Mouse (Mus musculus) NIH3T3 (cell line): Measurements from ENCODE around the gene Myo3a.
A peak's percentile ranks its signal among the peaks of the same experiment; 100 is the strongest.
"Not testable (repeated sequence)": the region's sequence is repeated elsewhere in the genome, so short reads cannot be mapped to it uniquely, and the experiment has no call there.

Experiments used
- DNase-seq: peaks from one replicate; pipeline ENCODE4 v3.0.0-alpha.2; 2012; ENCODE audit warnings: low read depth

The Myo3a gene

DNA sequence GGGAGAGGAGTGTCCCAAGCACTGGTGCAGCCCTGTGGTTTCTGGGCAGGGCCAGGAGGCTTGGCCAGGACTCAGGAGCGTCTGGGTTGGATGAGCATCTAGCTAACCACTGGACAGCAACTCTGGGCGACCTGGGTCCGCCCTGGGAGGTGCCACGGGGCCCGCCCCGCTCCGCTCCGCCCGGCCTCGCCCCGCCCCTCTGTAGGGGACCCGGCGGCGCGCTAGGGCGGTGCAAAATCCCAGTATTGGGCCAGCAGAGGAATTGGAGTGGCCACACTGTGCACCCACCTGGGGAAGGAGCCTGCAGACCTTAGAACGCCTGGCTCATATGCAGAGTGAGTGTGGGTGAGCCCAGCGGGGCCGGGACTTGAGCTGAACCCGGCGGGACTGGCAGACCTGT is at the start of gene Myo3a:
TSS of gene Myo3a (plus strand) at position 196 of the 400 bp plus-strand sequence.
- no peak for DNase-seq

DNA sequence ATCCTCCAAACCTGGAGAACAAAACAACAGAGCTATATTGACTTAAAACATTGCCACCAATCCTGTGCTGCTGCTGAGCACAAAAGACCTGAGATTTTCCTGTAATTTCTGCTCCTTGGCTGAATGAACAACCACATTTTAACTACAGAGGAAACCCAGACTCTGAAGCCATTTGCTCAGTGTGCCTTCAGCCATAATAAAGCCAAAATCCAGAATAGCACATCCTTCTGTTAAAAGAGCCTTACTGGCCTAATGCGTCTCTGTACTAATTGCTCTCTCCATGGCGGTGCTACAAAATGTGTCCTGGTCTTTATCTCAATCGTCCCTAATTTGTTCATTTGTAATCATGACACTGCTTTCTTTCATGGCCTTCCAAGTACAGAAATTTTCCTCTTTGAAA is 23.2 kb downstream of the Myo3a start:
- no peak for DNase-seq

DNA sequence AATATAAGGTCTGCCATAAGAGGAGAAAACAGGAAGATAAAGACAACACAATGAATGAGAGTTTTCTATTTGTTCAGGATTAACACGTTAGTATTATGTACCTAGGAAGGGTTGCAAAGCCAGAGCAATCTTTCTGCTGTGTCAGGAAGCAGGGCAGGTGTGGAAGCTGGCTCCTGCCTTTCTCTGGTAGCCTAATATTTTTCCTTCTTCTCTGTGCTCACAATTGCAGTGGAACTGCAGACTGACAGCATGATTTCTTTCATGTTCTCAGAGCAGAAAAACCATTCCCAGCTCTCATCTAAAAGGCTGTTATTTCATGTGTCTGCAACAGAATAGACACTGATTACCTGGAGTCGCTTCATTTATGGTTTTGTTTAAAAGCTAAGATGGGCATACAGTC is 23.7 kb downstream of the Myo3a start:
- no peak for DNase-seq

DNA sequence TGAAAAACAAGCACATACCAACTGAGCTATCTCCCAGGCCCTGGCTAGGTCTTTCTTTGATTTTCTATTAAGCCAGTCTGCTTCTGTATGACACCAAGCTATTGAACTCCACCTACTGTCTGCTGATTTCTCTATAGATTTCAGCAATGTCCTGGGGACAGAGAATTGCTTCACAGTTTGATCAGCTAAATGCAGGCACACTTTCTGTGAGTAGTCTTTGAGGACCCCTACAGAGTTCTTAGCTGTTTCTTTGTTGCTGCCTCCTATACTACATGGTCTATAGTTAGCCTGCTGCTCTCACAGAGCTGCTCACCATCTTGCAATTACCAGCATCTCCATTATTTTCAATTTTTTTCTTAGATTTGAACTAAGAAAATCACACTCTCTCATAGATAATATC is 28.3 kb downstream of the Myo3a start:
- no peak for DNase-seq

DNA sequence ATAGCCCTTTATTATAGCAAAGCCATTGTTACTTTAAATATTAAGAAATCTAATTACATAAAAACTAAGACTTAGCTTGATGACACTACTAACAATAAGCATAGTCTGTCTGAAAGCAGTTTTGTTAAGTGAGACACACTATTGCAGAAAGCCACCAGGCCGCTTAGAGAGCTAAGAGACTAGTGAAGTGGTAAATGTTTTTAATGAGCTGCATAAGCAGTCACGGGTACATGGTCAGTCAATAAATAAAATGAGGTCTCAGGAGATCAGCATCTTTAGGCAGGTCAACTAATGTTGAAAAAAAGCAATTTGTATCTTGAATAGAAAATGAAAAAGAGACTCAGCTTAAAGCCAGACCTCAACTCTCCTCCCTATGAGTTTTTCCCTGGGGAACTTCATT is 44.3 kb downstream of the Myo3a start:
- no peak for DNase-seq

DNA sequence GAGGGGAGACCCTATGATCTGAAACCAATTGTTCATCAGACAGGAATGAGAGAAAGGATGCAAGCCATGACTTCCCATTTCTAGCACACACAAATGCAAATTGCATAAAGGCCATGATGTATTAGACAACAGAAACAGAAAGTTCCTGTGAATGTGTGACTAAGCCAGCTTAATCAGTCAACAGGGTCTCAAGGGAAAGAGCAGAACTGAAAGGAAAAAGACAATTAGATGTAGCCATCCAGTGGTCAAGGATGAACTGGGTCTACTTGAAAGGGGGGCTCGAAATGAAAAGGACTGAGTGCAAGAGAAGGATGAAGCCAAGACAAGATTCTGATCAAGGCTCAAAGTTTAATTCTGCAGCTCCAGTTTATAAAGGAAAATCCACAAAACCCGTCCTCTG is 58.1 kb downstream of the Myo3a start:
- no peak for DNase-seq

DNA sequence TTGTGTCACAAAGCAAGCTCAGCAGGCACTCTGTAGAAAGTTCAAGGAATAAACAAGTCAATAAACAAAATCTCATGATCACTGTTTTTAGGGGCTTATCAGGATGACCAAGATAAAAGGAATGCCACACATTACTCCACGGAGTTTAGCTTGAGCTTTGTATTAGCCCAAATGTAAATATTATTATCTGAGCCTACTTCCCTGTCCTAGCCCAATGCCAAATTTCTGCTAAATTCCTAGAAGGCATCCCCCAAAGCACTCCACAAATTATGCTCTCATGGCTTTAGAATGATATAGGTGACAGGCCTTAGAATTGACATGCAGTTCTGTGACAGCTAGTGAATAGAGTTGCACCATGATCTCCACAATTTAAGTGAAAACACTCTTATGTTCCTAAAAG is 58.5 kb downstream of the Myo3a start:
- DNase-seq = no peak

DNA sequence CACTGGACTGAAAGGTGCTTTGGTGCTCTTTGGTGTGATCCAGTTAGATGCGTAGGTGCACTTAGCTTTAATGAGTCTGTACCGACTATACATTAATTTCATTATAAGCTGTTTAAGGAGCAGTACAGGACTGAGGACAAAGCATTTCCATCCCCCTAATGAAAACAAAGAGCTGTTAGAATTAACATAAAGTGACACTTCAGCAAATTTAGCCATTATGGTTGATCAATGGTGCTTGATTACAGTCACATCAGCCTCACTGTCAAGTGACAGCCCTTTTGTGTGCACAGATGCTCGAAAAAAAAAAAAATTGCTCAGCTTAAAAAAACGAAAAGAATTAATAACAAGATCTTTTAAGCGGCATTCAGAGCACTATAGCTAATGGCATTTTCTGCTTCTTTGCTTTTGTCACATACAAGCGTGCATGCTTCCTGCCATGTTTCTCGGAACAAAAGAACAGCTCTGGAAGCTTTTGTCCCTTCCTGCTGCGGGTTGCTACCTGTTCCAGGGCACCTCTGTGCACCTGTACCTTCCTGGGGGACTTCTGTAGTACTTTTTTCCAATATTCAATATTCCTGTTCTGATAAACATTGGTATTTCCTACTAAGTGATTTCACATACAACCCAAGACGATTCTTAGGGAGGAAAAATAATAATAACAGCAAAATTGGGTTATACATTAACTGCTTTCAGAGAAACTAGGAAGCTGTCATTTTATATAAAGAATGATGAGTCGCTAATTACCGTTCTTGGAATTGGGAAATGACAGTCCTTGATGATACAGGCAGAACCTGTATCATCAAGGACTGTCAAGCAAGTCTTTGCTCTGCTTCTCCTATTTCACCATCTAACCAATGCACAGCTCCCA is 66.5 kb downstream of the Myo3a start:
- no peak for DNase-seq

DNA sequence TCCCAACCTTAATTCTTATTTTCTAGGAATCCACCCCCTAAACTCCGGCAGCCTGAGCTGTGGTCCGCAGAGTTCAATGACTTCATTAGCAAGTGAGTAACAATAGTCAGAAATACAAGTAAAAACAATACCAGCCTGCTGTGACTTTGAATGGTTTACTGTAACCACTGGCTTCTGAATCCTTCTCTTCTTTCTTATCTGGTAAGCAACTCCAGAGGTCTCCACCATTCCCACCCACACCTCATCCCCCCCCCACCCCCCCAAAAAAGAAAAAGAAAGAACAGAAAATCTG is 67.1 kb downstream of the Myo3a start:
- no peak for DNase-seq

DNA sequence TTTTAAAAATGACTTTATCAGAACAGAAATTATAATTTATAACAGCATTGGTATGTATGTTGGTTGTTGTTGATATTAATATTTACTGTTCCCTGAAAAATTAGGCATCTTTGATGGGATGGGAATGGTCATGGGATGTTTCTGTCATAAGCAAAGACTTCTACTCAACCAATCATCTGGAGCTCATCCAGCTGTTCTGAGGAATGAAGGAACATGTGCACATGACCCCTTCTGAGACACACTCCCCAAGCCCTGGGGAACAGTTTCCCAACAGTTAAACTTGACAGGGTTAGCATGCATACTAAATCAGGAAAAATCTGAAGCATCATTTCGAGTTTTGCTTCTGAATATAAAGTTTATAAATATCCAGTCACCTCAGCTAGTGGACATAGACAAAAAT is 70.6 kb downstream of the Myo3a start:
- DNase-seq = no peak

DNA sequence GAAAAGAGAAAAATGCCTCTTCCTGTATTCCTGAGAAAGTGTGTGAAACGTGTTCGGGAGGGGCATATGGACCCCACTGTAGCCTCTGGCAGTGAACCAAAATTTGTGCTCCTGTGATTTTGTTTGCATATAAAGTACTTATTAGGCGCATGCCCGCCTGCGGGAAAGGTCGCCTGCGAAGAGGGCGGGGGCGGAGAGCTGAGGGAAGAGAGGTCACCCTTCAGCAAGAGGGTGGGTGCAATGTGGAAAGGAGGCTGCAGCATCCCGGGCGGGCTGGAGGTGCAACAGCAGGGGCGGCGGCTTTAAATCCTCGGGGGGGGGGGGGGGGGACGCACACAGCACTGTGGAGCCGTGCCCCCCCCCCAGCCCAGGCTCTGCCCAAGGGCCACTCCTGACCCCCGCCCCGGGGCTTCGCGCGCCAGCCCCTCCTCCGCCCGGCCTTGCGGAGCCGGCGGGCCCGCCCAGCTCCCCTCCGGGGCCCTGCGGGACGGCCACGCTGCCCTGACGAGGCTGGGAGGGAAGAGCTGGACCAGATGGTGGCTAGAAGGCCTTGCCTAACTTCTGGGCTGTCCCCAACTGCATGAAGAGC is 111.1 kb downstream of the Myo3a start:
- no peak for DNase-seq

DNA sequence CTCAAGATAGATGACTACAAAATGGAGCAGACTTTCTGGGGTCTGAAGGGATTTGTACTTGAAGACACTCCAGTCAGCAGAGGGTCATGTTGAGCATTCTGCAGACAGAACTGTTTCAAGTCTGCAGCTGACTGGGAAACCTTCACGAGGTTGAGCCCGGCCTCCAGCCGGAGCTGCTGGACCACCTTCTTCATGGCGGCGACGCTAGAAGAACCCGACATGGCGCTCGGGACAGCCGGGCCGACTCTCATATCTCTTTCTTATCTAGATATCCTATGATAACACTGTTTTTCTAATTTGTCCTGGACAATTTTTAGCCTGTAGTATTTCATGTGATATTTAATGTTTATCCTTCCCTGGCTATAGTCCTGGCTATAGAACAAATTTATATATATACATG is 183.2 kb downstream of the Myo3a start:
- DNase-seq = not testable (repeated sequence)

DNA sequence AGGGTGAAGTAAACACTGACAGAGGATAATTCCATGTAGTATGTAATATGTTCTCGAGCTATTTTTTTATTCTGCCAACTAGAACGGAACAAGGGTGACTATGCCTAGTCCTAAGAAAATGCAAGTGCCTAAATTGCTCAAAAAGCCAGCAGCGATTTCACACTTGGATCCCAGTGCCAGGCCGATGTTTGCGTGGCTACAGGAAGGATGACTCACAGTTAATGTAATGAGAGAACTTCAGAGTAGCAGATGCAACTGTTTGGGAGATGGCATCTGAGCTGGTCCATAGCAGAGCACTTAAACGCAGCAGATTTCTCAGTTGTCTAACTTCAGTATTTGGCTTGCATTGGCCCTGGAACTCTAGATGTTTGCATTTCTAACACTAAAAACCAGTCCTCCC is 321.1 kb downstream of the Myo3a start:
- DNase-seq = no peak

DNA sequence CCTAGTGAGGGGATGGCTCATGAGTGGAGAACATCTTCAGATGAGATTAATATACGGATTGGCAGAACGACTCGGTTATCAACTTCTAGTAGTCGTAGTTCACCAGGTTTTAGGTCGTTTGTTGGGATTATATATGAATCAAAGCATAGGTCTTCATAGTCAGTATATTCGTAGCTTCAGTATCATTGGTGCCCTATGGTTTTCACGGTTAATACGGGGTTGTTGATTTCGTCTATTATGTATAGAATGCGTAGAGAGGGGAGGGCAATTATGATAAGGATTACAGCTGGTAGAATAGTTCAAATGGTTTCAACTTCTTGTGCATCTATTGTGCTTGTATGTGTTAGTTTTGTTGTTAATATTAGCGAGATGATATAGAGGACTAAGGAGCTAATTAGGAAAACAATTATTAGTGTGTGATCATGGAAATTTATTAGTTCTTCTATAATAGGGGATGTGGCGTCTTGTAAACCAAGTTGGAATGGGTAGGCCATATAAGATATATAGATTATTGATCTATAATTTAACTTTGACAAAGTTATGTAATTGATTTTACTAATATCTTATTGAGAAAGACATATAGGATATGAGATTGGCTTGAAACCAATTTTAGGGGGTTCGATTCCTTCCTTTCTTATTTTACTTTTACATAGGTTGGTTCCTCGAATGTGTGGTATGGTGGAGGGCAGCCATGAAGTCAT is 360.3 kb downstream of the Myo3a start:
- DNase-seq = peak; percentile 40

DNA sequence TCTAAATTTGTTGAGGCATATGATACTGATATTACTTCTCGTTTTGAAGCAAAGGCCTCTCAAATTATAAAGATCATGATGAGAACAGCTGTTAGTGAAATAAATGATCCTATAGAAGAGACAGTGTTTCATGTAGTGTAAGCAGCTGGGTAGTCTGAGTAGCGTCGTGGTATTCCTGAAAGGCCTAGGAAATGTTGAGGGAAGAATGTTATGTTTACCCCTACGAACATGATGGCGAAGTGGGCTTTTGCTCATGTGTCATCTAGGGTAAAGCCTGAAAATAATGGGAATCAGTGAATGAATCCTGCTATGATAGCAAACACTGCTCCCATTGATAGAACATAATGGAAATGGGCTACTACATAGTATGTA is 360.9 kb downstream of the Myo3a start:
- peak; percentile 57 for DNase-seq

DNA sequence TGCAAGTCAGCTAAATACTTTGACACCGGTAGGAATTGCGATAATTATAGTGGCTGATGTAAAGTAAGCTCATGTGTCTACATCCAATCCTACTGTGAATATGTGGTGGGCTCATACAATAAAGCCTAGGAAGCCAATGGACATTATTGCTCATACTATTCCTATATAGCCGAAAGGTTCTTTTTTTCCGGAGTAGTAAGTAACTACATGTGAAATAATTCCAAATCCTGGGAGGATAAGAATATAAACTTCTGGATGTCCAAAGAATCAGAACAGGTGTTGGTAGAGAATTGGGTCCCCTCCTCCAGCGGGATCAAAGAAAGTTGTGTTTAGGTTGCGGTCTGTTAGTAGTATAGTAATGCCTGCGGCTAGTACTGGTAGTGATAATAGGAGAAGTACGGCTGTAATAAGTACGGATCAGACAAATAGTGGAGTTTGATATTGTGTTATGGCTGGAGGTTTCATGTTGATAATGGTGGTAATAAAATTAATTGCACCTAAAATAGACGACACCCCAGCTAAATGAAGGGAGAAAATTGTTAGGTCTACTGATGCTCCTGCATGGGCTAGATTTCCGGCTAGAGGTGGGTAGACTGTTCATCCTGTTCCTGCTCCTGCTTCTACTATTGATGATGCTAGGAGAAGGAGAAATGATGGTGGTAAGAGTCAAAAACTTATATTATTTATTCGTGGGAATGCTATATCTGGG is 361.5 kb downstream of the Myo3a start:
- DNase-seq = peak; percentile 73

DNA sequence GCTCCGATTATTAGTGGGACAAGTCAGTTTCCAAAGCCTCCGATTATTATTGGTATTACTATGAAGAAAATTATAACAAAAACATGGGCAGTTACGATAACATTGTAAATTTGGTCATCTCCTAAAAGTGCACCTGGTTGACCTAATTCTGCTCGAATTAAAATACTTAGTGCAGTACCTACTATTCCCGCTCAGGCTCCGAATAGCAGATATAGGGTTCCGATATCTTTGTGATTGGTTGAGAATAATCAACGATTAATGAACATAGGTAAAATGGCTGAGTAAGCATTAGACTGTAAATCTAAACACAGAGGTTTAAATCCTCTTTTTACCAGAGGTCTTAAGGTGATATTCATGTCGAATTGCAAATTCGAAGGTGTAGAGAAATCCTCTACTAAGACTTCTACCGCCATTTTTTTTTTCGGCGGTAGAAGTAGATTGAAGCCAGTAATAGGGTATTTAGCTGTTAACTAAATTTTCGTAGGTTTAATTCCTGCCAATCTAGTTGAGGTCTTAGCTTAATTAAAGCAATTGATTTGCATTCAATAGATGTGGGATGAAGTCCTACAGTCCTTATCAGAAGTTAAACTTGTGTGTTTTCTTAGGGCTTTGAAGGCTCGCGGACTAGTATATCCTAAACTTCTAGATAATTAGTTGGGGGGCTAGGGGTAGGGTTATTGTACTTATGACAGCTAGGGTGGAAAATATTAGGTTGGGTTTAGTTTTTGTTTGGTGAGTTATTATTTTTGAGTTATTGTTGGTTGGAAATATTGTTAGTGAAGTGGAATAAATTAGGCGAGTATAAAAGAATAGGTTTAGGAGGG is 362.3 kb downstream of the Myo3a start:
- DNase-seq = peak; percentile 13

DNA sequence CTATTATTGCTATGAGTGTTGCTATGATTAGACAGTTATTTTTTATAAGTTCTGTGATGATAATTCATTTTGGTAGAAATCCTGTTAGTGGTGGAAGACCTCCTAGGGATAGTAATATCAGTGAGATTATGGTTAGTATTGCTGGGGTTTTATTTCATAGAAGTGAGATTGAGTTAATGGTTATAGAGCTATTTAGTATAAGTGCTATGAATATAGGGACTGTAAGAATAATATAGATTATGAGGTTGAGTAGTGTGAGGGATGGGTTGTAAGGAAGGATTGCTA is 362.8 kb downstream of the Myo3a start:
- no peak for DNase-seq

DNA sequence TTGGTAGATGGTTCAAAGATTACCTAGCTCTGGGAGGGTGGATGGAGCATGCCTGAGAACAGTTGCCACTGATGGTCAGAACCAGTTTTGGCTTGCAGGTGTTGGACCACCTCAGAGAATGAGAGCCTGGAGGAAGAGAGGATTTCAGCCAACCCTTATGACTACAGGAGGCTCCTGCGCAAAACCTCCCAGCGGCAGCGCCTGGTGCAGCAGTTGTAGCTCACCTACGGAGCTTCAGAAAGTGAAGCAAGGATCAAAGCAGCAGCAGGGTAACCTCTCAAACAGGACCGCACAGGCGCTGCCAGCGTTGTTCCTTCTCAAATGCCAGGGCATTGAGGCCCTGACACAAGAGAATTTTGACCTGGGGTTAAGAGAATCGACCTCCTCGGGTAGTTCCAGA is 390.6 kb downstream of the Myo3a start:
- DNase-seq = no peak

DNA sequence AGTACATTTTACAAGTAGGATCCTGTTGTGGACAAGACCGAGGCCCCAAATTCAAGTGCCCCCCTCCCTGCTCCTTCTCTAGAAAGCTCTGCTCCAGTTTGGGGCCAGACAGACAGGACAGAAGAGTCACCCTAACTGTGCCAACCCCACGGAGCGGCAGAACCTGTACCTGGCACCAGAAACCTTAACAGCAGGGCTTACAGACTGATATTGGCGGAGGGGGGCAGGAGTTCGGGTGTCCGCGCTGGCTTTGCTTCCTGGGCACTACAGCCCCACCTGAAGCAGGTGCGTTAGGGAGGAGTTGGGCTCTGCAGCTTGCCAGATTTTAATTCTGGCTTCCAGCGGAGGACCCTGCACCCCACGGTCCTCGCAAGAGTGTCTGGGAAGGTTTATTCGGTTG is 392.1 kb downstream of the Myo3a start:
- no peak for DNase-seq

DNA sequence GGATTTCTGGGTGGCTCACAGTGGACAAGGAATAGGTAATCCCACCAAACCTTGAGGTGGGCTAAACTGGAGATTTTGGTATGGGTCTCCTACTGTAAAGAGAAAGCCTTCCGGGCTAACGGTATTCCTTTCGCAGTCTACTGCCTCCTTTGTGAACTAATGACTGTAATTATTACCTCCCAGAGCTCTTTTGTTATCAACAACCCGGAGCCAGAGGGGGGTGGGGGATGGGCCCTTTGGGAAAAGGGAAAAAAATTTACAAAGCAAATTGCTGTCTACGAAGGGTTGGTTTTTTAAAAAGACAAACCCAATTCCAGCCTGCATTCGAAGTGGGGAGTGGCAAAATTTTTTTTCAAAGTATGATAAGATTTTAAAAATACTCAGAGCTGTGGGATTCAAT is 392.7 kb downstream of the Myo3a start:
- no peak for DNase-seq

DNA sequence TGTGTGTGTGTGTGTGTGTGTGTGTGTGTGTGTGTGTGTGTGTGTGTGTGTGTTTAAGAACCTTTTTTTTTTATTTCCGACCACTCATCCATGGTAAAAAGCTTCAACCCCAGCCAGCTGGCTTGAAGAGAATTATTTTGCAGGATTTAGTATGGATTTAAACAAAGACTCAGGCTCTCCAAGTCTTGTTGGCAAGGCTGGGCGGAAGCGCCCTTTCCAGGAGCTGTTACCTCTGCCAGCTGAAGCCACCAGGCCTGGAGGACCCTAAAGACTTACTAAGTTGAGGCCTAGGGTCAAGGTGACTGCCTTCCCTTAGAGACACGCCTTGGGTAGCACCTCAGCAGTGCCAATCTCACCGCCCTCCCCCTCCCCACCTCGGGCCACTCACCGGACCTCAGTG is 393.2 kb downstream of the Myo3a start:
- no peak for DNase-seq
